Mouse (Mus musculus): ENCODE data around the gene Prss40.
"Not testable (repeated sequence)": the region's sequence is repeated elsewhere in the genome, so short reads cannot be mapped to it uniquely, and the experiment has no call there.

The Prss40 gene

GRCm38 (mm10) chr1:34534574-34534973 lies 26.2 kb downstream of the Prss40 start:
- not testable (repeated sequence) for DNase-seq

GRCm38 (mm10) chr1:34523647-34524046 lies 37.1 kb downstream of the Prss40 start:
- DNase-seq = no peak

- no peak for DNase-seq
Measured at GRCm38 (mm10) chr1:34522850-34523244, 37.9 kb downstream of the Prss40 start.

GRCm38 (mm10) chr1:34522205-34522849 lies 38.4 kb downstream of the Prss40 start:
- DNase-seq = no peak

GRCm38 (mm10) chr1:34518259-34518658 lies 42.5 kb downstream of the Prss40 start:
- peak; percentile 42 for DNase-seq

- DNase-seq = not testable (repeated sequence)
Measured at GRCm38 (mm10) chr1:34517797-34518196, 42.9 kb downstream of the Prss40 start.

GRCm38 (mm10) chr1:34517297-34517696 lies 43.4 kb downstream of the Prss40 start:
- not testable (repeated sequence) for DNase-seq

- DNase-seq = no peak
Measured at GRCm38 (mm10) chr1:34516595-34516994, 44.1 kb downstream of the Prss40 start.

GRCm38 (mm10) chr1:34513068-34513467 lies 47.7 kb downstream of the Prss40 start:
- DNase-seq = no peak

GRCm38 (mm10) chr1:34511027-34511426 lies 49.7 kb downstream of the Prss40 start:
- DNase-seq = peak; percentile 83

GRCm38 (mm10) chr1:34510575-34510981 lies 50.2 kb downstream of the Prss40 start:
- DNase-seq = peak; percentile 33

- no peak for DNase-seq
Measured at GRCm38 (mm10) chr1:34507986-34508385, 52.8 kb downstream of the Prss40 start.

GRCm38 (mm10) chr1:34505970-34506551 lies 54.7 kb downstream of the Prss40 start:
- no peak for DNase-seq

- DNase-seq = no peak
Measured at GRCm38 (mm10) chr1:34505307-34505706, 55.4 kb downstream of the Prss40 start.

GRCm38 (mm10) chr1:34502991-34503390 lies 57.8 kb downstream of the Prss40 start:
- DNase-seq = no peak

Data from thymus, postnatal 4 days (tissue).